Mouse (Mus musculus) E14TG2a.4 (cell line): ENCODE results near the gene Melk.

ENCODE experiments used
- H3K27me3 ChIP-seq: 2 replicates; pipeline ENCODE4 v1.6.1; 2014; ENCODE audit warnings: low read length, control low read depth; ENCODE audit not compliant: insufficient read depth
- H3K36me3 ChIP-seq: 2 replicates; pipeline ENCODE4 v1.6.1; 2014; ENCODE audit warnings: low read length, control low read depth; ENCODE audit not compliant: insufficient read depth
- H3K4me1 ChIP-seq: replicated peaks from 2 replicates; pipeline ENCODE4 v1.6.1; 2014; ENCODE audit warnings: low read depth, low read length, control low read depth
- H3K4me3 ChIP-seq: replicated peaks from 2 replicates; pipeline ENCODE4 v1.5.1; 2014; ENCODE audit warnings: mild to moderate bottlenecking, low read length
- H3K9me3 ChIP-seq: 2 replicates; pipeline ENCODE4 v1.6.1; 2014; ENCODE audit warnings: low read length, control low read depth
- CTCF ChIP-seq: conservative IDR thresholded peaks from 2 replicates; pipeline ENCODE4 v1.5.1; 2014; ENCODE audit warnings: low read length
- NANOG ChIP-seq: IDR thresholded peaks from 2 replicates; pipeline ENCODE4 v1.6.1; 2014; ENCODE audit warnings: borderline replicate concordance, low read length, mixed read lengths
- POU5F1 ChIP-seq: IDR thresholded peaks from 2 replicates; pipeline ENCODE4 v1.6.1; 2014; ENCODE audit warnings: low read length, borderline replicate concordance

Melk gene

GRCm38 (mm10) chr4:44267437-44267836, 33.2 kb upstream of the Melk start:
- Histone ChIP-seq H3K9me3 (peaks cover 19% of the 10 kb centered on the region), H3K4me3 (no peak overlapping the region), H3K27me3 (no peaks in the 10 kb centered on the region), H3K36me3 (no peaks in the 10 kb centered on the region), H3K4me1 (no peaks in the 10 kb centered on the region)
- TF ChIP-seq CTCF (no peak), POU5F1 (no peak), NANOG (no peak)

GRCm38 (mm10) chr4:44269376-44269817, 31.3 kb upstream of the Melk start:
- TF ChIP-seq POU5F1 (no peak), CTCF (no peak), NANOG (no peak)
- Histone ChIP-seq H3K27me3 (no peaks in the 10 kb centered on the region), H3K4me1 (no peaks in the 10 kb centered on the region), H3K9me3 (peaks cover 17% of the 10 kb centered on the region), H3K4me3 (no peak overlapping the region), H3K36me3 (no peaks in the 10 kb centered on the region)

DNA sequence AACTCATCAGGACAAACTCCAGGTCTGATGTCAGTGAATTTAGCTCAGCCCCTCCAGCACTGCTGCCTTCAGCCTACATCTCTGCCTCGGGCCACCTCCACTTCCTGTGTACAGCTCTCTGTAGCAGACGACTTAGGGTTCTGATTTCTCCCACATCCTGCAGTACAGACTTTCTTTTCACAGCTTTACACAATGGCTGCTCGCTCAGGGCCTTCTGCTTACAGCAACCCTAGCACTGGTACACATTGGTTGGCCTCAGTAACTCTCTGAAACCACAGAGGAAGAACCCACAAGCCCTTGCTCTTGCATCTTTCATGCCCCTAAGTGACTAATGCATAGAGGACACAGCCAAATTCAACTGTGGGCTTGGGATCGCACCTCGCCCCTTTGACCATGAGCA, 29.5 kb upstream of the Melk start:
- Histone ChIP-seq H3K4me3 (no peak overlapping the region), H3K27me3 (no peaks in the 10 kb centered on the region), H3K4me1 (no peaks in the 10 kb centered on the region), H3K9me3 (peaks cover 9% of the 10 kb centered on the region), H3K36me3 (no peaks in the 10 kb centered on the region)
- TF ChIP-seq POU5F1 (no peak), CTCF (no peak), NANOG (no peak)

GRCm38 (mm10) chr4:44281597-44282265, 18.9 kb upstream of the Melk start:
- Histone ChIP-seq H3K4me3 (no peak overlapping the region), H3K9me3 (no peaks in the 10 kb centered on the region), H3K36me3 (no peaks in the 10 kb centered on the region), H3K27me3 (no peaks in the 10 kb centered on the region), H3K4me1 (no peaks in the 10 kb centered on the region)
- TF ChIP-seq CTCF, result no peak
- TF ChIP-seq NANOG, result no peak
- no peak for TF ChIP-seq POU5F1

DNA sequence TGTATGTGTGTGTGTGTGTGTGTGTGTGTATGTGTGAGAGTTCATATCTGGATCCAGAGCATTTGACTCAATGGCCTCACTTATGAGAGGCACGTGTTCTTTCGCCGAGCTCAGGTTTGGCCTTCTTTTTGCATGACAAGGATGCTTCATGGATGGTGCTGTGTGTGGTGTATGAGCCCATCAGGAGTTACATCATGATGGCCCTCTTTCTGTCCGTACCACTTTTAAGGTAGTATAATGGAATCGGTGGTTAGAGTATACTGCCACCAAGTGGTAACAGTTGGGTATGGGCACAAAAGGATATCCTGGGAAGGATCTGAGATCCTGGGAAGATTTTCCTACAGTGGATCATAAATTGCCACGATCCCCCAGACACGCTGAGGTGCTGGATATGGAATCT, 8.1 kb upstream of the Melk start:
- TF ChIP-seq NANOG (no peak), POU5F1 (no peak), CTCF (peak; percentile 79)
- Histone ChIP-seq H3K4me3 (no peak overlapping the region), H3K9me3 (no peaks in the 10 kb centered on the region), H3K4me1 (0 out of 2 replicates have a peak, but pooled peaks cover 3% of the 10 kb centered on the region), H3K36me3 (no peaks in the 10 kb centered on the region), H3K27me3 (no peaks in the 10 kb centered on the region)

DNA sequence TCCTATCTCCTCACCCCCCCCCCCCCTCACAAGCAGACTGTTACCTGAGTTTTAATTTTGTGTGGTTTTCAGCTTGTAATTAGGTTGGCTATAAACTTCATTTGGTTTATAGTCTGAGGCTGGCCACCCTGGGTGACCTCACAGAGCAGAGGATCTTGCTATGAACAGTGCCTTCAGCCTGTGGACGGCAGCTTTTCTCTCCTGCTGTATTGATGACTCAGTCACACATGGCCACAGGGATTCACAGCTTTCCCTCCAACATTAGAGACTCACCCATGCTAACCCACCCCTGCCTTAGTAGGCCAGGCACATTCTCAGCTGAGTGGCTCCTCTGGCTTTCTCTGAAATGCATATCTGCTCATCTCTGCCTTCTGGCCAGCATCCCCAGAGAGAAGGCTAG, 4.8 kb upstream of the Melk start:
- TF ChIP-seq POU5F1, result no peak
- H3K9me3 ChIP-seq, result no peaks in the 10 kb centered on the region
- H3K27me3 ChIP-seq, result no peaks in the 10 kb centered on the region
- no peaks in the 10 kb centered on the region for H3K36me3 ChIP-seq
- no peak overlapping the region for H3K4me3 ChIP-seq
- 0 out of 2 replicates have a peak, but pooled peaks cover 3% of the 10 kb centered on the region for H3K4me1 ChIP-seq

DNA sequence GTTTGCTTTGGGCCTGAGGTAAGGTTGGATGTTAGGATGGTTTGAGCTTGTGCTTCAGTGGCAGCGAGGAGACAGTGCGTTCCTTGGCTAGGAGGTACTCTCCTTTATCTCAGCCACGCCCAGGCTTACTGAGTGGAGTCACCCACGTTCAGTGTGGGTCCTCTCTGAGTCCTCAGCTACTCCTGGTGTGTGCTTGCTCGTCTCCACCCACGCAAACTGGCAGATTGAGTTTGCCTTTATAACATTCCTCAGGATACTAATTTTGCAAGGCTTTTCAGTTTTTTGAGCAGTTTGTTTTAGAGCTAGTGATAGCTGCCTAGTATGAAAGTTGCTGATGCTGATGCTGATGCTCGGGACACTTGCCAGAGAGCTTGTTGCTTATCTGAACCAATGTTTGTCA, 5.9 kb downstream of the Melk start:
- Histone ChIP-seq H3K9me3 (no peaks in the 10 kb centered on the region), H3K4me1 (peaks cover 14% of the 10 kb centered on the region), H3K4me3 (no peak overlapping the region), H3K27me3 (no peaks in the 10 kb centered on the region), H3K36me3 (peaks cover 80% of the 10 kb centered on the region)
- TF ChIP-seq POU5F1, result no peak
- TF ChIP-seq CTCF, result no peak
- TF ChIP-seq NANOG, result no peak

- no peak for TF ChIP-seq POU5F1
- TF ChIP-seq CTCF, result peak; percentile 27
- Histone ChIP-seq H3K4me3 (no peak overlapping the region), H3K36me3 (peaks cover 93% of the 10 kb centered on the region), H3K4me1 (no peaks in the 10 kb centered on the region), H3K27me3 (no peaks in the 10 kb centered on the region), H3K9me3 (no peaks in the 10 kb centered on the region)
Measured at GRCm38 (mm10) chr4:44310429-44310828, 9.8 kb downstream of the Melk start.

DNA sequence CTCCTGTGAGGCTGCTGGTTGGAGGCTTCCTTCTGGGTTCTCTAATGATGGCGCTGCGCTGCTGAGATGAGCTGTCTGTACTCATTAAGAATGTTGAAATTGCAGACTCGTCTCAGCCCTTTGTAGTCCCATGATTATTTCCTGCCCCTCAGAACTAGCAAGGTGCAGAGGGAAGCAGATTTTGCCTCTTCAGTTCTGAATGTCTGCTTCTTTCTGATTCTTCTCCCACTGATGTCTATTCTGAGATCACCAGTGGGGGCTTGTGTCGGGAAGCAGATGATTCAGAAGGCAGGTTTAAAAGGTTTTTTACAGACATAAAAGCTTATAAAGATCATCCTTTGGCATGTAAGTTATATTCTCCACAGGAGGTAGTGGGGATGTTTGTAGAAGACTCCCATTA, 10.2 kb downstream of the Melk start:
- Histone ChIP-seq H3K4me1 (no peaks in the 10 kb centered on the region), H3K4me3 (no peak overlapping the region), H3K36me3 (peaks cover 93% of the 10 kb centered on the region), H3K27me3 (no peaks in the 10 kb centered on the region), H3K9me3 (no peaks in the 10 kb centered on the region)
- TF ChIP-seq NANOG (no peak), CTCF (no peak), POU5F1 (no peak)
